ENCODE assay signal across 7 mouse cellular contexts in genomic region chr13:30730104-30730793, GRCm38 (mm10).
"Had no signal": no experiment of that assay in that cellular context is flagged by ENCODE, and none has a peak within 500 bp of the region (broad histone marks: within the 10 kb centered on the region; RNA-seq: fewer than 3 reads in every experiment).

No protein-coding gene starts in this region.

- H3K27me3 ChIP-seq: midbrain, embryonic 12.5 days had no signal

- H3K36me3 ChIP-seq: midbrain, embryonic 12.5 days had no signal

- DNase-seq: kidney, adult 2 months; kidney, postnatal 25 days; liver, postnatal 0 days; lung, embryonic 14.5 days; thymus, adult 2 months; thymus, postnatal 25 days had no signal
